Mouse (Mus musculus): ENCODE measurements around the gene Fbxo2.
"Not testable (repeated sequence)": the region's sequence is repeated elsewhere in the genome, so short reads cannot be mapped to it uniquely, and the experiment has no call there.

Gene Fbxo2

GRCm38 (mm10) chr4:148177716-148178115 lies 17.3 kb downstream of the Fbxo2 start:
- no peak for DNase-seq

GRCm38 (mm10) chr4:148181483-148181882 lies 21.1 kb downstream of the Fbxo2 start:
- DNase-seq: no peak

GRCm38 (mm10) chr4:148182363-148182762 lies 21.9 kb downstream of the Fbxo2 start:
- DNase-seq: no peak

GRCm38 (mm10) chr4:148184564-148184963 lies 24.1 kb downstream of the Fbxo2 start:
- DNase-seq: no peak

- DNase-seq: no peak
Observed at GRCm38 (mm10) chr4:148185819-148186218, 25.4 kb downstream of the Fbxo2 start.

- not testable (repeated sequence) for DNase-seq
Observed at GRCm38 (mm10) chr4:148188767-148189166, 28.3 kb downstream of the Fbxo2 start.

- no peak for DNase-seq
Observed at GRCm38 (mm10) chr4:148192707-148193245, 32.4 kb downstream of the Fbxo2 start.

GRCm38 (mm10) chr4:148194400-148194799 lies 34.0 kb downstream of the Fbxo2 start:
- no peak for DNase-seq

- DNase-seq: no peak
Observed at GRCm38 (mm10) chr4:148198721-148199120, 38.3 kb downstream of the Fbxo2 start.

GRCm38 (mm10) chr4:148203557-148203956 lies 43.1 kb downstream of the Fbxo2 start:
- no peak for DNase-seq

- DNase-seq: no peak
Observed at GRCm38 (mm10) chr4:148204061-148204872, 43.8 kb downstream of the Fbxo2 start.

GRCm38 (mm10) chr4:148204873-148205232 lies 44.4 kb downstream of the Fbxo2 start:
- no peak for DNase-seq

- no peak for DNase-seq
Observed at GRCm38 (mm10) chr4:148214460-148215136, 54.2 kb downstream of the Fbxo2 start.

GRCm38 (mm10) chr4:148215264-148215900 lies 55.0 kb downstream of the Fbxo2 start:
- DNase-seq: no peak

Measured in cerebellum, postnatal 36 days (tissue).